Mouse (Mus musculus) myocyte (in vitro differentiated cells): ENCODE data around the gene 4930415L06Rik. TPM values are rescaled to one million over a fixed set of nuclear protein-coding genes. Genes with fewer than 3 reads are reported as not detected.

Experiments used
- H3K27me3 ChIP-seq: one replicate; pipeline ENCODE4 v1.6.1; 2011; ENCODE audit not compliant: control insufficient read depth, insufficient read depth, insufficient read length
- H3K36me3 ChIP-seq: one replicate; pipeline ENCODE4 v1.6.1; 2011; ENCODE audit not compliant: control insufficient read depth, insufficient read depth
- H3K4me2 ChIP-seq: one replicate; pipeline ENCODE4 v1.6.1; 2011; ENCODE audit warnings: low read depth, control low read depth
- H3K4me3 ChIP-seq: one replicate; pipeline ENCODE4 v1.5.1; 2011; ENCODE audit warnings: mild to moderate bottlenecking, control low read depth, moderate library complexity
- H3K79me2 ChIP-seq: one replicate; pipeline ENCODE4 v1.6.1; 2011; ENCODE audit not compliant: control insufficient read depth, insufficient read depth
- H3ac ChIP-seq: one replicate; pipeline ENCODE4 v1.6.1; 2011; ENCODE audit not compliant: control insufficient read depth, insufficient read length
- CEBPB ChIP-seq: IDR thresholded peaks from 2 replicates; pipeline ENCODE4 v1.6.1; 2011; ENCODE audit warnings: mild to moderate bottlenecking, moderate library complexity; ENCODE audit not compliant: poor library complexity, insufficient read depth, severe bottlenecking
- E2F4 ChIP-seq: IDR thresholded peaks from one replicate; pipeline ENCODE4 v1.6.1; 2011; ENCODE audit warnings: mild to moderate bottlenecking, control low read depth, moderate library complexity; ENCODE audit not compliant: insufficient read depth
- MAX ChIP-seq: IDR thresholded peaks from one replicate; pipeline ENCODE4 v1.6.1; 2011; ENCODE audit warnings: low read depth, mild to moderate bottlenecking, control low read depth
- MYOD1 ChIP-seq, 3 experiments: IDR thresholded peaks; one replicate each; pipeline ENCODE4 v1.6.1; 2011; ENCODE audit warnings: control low read depth in 2 of 3, low read depth in 2 of 3, mild to moderate bottlenecking in 2 of 3, moderate library complexity in 1 of 3; ENCODE audit not compliant: insufficient read length in 2 of 3, control insufficient read depth in 1 of 3
- MYOG ChIP-seq, 3 experiments: IDR thresholded peaks; one replicate each; pipeline ENCODE4 v1.6.1; 2011; ENCODE audit warnings: control low read depth in 2 of 3, low read depth in 2 of 3, mild to moderate bottlenecking in 2 of 3; ENCODE audit not compliant: insufficient read length in 2 of 3, control insufficient read depth in 1 of 3, insufficient read depth in 1 of 3
- POLR2A ChIP-seq: IDR thresholded peaks from one replicate; pipeline ENCODE4 v1.6.1; 2011; ENCODE audit warnings: low read depth, mild to moderate bottlenecking, control low read depth, moderate library complexity; ENCODE audit not compliant: insufficient read length
- POLR2AphosphoS2 ChIP-seq: IDR thresholded peaks from one replicate; pipeline ENCODE4 v1.6.1; 2011; ENCODE audit warnings: low read depth, control low read depth; ENCODE audit not compliant: insufficient read length
- REST ChIP-seq: IDR thresholded peaks from one replicate; pipeline ENCODE4 v1.6.1; 2011; ENCODE audit warnings: mild to moderate bottlenecking, control low read depth, moderate library complexity; ENCODE audit not compliant: insufficient read depth, insufficient read length
- SRF ChIP-seq: IDR thresholded peaks from one replicate; pipeline ENCODE4 v1.6.1; 2011; ENCODE audit warnings: low read depth; ENCODE audit not compliant: control insufficient read depth, insufficient read length
- TCF12 ChIP-seq: IDR thresholded peaks from one replicate; pipeline ENCODE4 v1.6.1; 2011; ENCODE audit warnings: mild to moderate bottlenecking, control low read depth; ENCODE audit not compliant: poor library complexity, insufficient read depth, severe bottlenecking
- TCF3 ChIP-seq: IDR thresholded peaks from one replicate; pipeline ENCODE4 v1.6.1; 2011; ENCODE audit warnings: low read depth, control low read depth; ENCODE audit not compliant: insufficient read length
- USF1 ChIP-seq: IDR thresholded peaks from one replicate; pipeline ENCODE4 v1.6.1; 2011; ENCODE audit warnings: low read depth, mild to moderate bottlenecking, control low read depth, moderate library complexity
- polyA plus RNA-seq: library from polyadenylated mRNA; unstranded; fragments of >200 nt; fragmentation: generic; extraction: Trizol; gene quantifications from one replicate; pipeline ENCODE4 v1.2.1, GENCODE M21; 2012; ENCODE audit warnings: missing spikeins

Gene 4930415L06Rik
- polyA plus RNA-seq = not detected

DNA sequence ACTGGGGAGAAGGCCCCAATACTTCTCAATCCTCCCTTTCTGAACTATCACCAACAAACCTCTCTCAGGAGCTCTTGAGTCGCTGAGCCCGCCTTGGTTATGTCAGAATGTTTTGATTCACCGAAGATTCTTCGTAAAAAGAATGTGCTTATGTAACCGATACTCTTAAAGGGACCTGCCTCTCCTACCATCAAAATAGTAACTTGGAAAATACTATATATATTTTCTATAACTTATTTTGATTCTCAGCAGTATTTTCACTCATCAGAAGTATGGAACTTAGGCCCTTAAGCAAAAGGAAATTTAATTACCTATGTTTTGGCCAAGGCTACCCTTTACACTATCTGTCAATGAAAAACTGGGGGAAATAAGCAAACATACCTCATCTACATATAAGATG lies at the start of gene 4930415L06Rik:
4930415L06Rik (minus strand) TSS at position 101 of the 400 bp plus-strand sequence.
- Histone ChIP-seq H3ac (no peak within 1 kb of the TSS), H3K27me3 (no peaks in the 10 kb centered on the region), H3K4me2 (no peak within 1 kb of the TSS), H3K79me2 (no peaks in the 10 kb centered on the region), H3K4me3 (no peak within 1 kb of the TSS), H3K36me3 (no peaks in the 10 kb centered on the region)
- TF ChIP-seq USF1 (no peak), POLR2A (no peak), MYOD1 (IDR thresholded peaks at IDR 0.05; ENCODE audit: control insufficient read depth in 1 of 3, insufficient read length in 2 of 3, low read depth in 2 of 3) (no peak), SRF (no peak), MYOG (IDR thresholded peaks at IDR 0.05; ENCODE audit: control insufficient read depth in 1 of 3, insufficient read depth in 1 of 3, insufficient read length in 2 of 3, low read depth in 2 of 3) (no peak), TCF3 (no peak), POLR2AphosphoS2 (no peak), MAX (no peak), REST (no peak), CEBPB (no peak), E2F4 (no peak), TCF12 (no peak)

GRCm38 (mm10) chrX:89978621-89979020 lies 46.0 kb upstream of the 4930415L06Rik start:
- no peak overlapping the region for H3K4me3 ChIP-seq
- no peaks in the 10 kb centered on the region for H3K79me2 ChIP-seq
- H3ac ChIP-seq = no peak overlapping the region
- H3K4me2 ChIP-seq = no peak overlapping the region
- H3K36me3 ChIP-seq = no peaks in the 10 kb centered on the region
- TF ChIP-seq MAX = no peak
- TF ChIP-seq REST = no peak
- TF ChIP-seq MYOG (IDR thresholded peaks at IDR 0.05; ENCODE audit: control insufficient read depth in 1 of 3, insufficient read depth in 1 of 3, insufficient read length in 2 of 3, low read depth in 2 of 3) = no peak
- no peaks in the 10 kb centered on the region for H3K27me3 ChIP-seq

GRCm38 (mm10) chrX:89904871-89905270 lies 27.8 kb downstream of the 4930415L06Rik start:
- TF ChIP-seq POLR2AphosphoS2 (no peak), POLR2A (no peak), REST (no peak), MAX (no peak), CEBPB (no peak), MYOD1 (IDR thresholded peaks at IDR 0.05; ENCODE audit: control insufficient read depth in 1 of 3, insufficient read length in 2 of 3, low read depth in 2 of 3) (no peak), TCF3 (no peak), MYOG (IDR thresholded peaks at IDR 0.05; ENCODE audit: control insufficient read depth in 1 of 3, insufficient read depth in 1 of 3, insufficient read length in 2 of 3, low read depth in 2 of 3) (no peak), E2F4 (no peak), SRF (no peak), TCF12 (no peak), USF1 (no peak)
- no peak overlapping the region for H3K4me3 ChIP-seq
- no peaks in the 10 kb centered on the region for H3K79me2 ChIP-seq
- no peaks in the 10 kb centered on the region for H3K36me3 ChIP-seq
- no peaks in the 10 kb centered on the region for H3K27me3 ChIP-seq
- no peak overlapping the region for H3ac ChIP-seq
- H3K4me2 ChIP-seq = no peak overlapping the region

Other genes starting within 250 kb of the 4930415L06Rik start
- gene 4932429P05Rik, start 180.6 kb downstream of the 4930415L06Rik start, polyA plus RNA-seq = not detected